Mouse (Mus musculus) spleen, adult 2 months (tissue): ENCODE measurements around the gene Rcvrn. TPM values are rescaled to one million over a fixed set of nuclear protein-coding genes. Genes with fewer than 3 reads are reported as not detected.
A peak's percentile ranks its signal among the peaks of the same experiment; 100 is the strongest.

Experiments used
- DNase-seq, 2 experiments: peaks; one replicate each; pipeline versions ENCODE4 v3.0.0 to v3.0.0-alpha.2; 2012 to 2021; ENCODE audit warnings: low spot score in 2 of 2, low read depth in 1 of 2
- H3K27ac ChIP-seq: fragments of 200-500 bp; 2 replicates; pipeline ENCODE4 v1.5.1; 2012; ENCODE audit warnings: low read length, inconsistent platforms; ENCODE audit not compliant: insufficient read depth
- H3K27me3 ChIP-seq: fragments of 200-500 bp; 2 replicates; pipeline ENCODE4 v1.6.1; 2012; ENCODE audit warnings: mild to moderate bottlenecking, moderate library complexity, low read length, inconsistent platforms; ENCODE audit not compliant: control insufficient read depth, insufficient read depth
- H3K36me3 ChIP-seq: fragments of 200-500 bp; 2 replicates; pipeline ENCODE4 v1.6.1; 2012; ENCODE audit warnings: mild to moderate bottlenecking, low read length, inconsistent platforms; ENCODE audit not compliant: control insufficient read depth, insufficient read depth
- H3K4me1 ChIP-seq: fragments of 200-500 bp; 2 replicates; pipeline ENCODE4 v1.6.1; 2011; ENCODE audit warnings: inconsistent platforms; ENCODE audit not compliant: control insufficient read depth, insufficient read depth, insufficient read length
- H3K4me3 ChIP-seq: fragments of 200-500 bp; 2 replicates; pipeline ENCODE4 v1.5.1; 2011; ENCODE audit warnings: mild to moderate bottlenecking, inconsistent platforms; ENCODE audit not compliant: insufficient read depth, insufficient read length; ENCODE audit errors: extremely low read depth
- CTCF ChIP-seq: fragments of 200-500 bp; IDR thresholded peaks from 2 replicates; pipeline ENCODE4 v1.5.1; 2011; ENCODE audit warnings: mild to moderate bottlenecking, inconsistent platforms; ENCODE audit not compliant: insufficient read depth, insufficient read length, insufficient replicate concordance; ENCODE audit errors: extremely low read depth
- POLR2A ChIP-seq: fragments of 200-500 bp; IDR thresholded peaks from 2 replicates; pipeline ENCODE4 v1.6.1; 2011; ENCODE audit warnings: low read depth, low read length, inconsistent platforms
- WGBS: fragments of 180-500 bp; shearing (Covaris S2); methylation state at CpG from one replicate; pipeline ENCODE4 v1.1.7; 2018; 5-methylcytosine and 5-hydroxymethylcytosine counted together
- polyA plus RNA-seq: library from polyadenylated mRNA; depleted of rRNA; stranded (reverse); fragments of >200 nt; gene quantifications from 2 replicates; pipeline ENCODE4 v1.2.3, GENCODE M21; 2012

Rcvrn gene
- polyA plus RNA-seq, 1 experiment: not detected

DNA sequence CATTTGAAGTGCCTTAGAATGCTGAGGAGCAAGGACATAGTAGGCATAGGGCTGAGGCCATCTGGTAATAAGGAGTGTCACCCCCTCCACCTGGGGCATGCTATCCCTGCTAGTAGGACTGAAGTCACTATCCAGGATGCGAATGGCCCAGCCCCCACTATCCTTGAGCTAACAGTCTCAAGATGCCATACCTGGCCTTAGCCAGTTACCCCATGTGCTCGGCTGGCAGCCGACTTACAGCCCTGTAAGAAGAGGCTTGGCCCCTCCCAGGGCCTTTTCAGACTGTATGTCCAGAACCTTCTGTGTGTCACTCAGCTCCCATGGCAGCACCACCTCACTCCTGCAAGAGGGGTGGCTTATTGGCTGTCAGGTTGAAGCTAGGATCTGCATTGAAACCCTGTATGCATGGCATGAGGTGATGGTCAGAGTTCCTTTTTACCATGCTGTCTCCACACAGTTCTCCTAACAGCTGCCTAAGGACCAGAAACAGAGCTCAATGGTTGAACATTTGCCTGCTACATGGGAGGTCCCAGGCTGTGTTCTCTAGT lies 26.6 kb upstream of the Rcvrn start:
- no peak for DNase-seq
- no peaks in the 10 kb centered on the region for H3K4me1 ChIP-seq
- H3K27me3 ChIP-seq: no peaks in the 10 kb centered on the region
- WGBS: 92% methylated on average over 3 of the region's 3 CpGs
- H3K27ac ChIP-seq: no peak overlapping the region
- H3K36me3 ChIP-seq: no peaks in the 10 kb centered on the region
- H3K4me3 ChIP-seq: no peak overlapping the region
- TF ChIP-seq POLR2A (no peak), CTCF (no peak)

DNA sequence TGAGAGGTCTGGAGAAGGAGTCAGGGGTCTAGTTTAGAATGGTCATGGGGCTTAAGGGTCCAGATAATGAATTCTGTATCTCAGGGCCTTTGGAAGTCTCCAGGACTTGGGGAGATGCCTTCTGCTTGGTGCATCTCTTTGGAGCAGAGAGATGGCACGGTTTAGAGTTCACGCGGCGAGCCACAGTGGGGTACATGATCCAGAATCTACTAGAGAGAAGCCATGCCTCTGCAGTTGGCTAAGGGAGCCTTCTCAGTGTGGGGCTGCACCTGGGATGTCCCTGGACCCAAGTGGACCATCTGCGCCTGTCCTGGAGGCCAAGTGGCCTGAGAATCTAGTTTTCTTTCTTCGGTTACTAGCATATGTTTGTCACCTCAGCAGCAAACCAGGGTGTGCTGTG lies 25.1 kb upstream of the Rcvrn start:
- no peak overlapping the region for H3K4me3 ChIP-seq
- H3K36me3 ChIP-seq: no peaks in the 10 kb centered on the region
- no peaks in the 10 kb centered on the region for H3K4me1 ChIP-seq
- no peaks in the 10 kb centered on the region for H3K27me3 ChIP-seq
- no peak for DNase-seq
- TF ChIP-seq CTCF: no peak
- TF ChIP-seq POLR2A: no peak
- H3K27ac ChIP-seq: no peak overlapping the region
- WGBS: 94% methylated on average over 6 of the region's 6 CpGs

DNA sequence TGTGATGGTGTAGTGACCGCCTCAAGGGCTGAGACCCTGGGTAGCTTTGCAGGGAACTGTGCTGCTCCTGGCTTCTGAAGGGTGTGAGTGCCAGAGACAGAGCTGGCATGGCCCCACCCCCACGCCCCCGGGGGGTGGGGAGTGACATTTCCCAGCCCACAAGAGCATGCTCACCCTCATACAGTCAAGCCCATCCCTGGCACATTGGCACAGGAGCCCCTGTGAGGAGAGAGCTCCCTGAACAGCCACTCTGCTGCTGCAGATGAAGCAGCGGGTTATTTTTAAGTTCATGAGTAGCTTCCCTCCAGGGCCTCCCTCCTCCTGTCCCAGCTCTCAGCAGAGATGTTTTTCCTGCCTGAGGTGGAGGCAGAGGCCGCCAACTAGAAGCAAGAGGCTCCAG lies 23.0 kb upstream of the Rcvrn start:
- Histone ChIP-seq H3K4me1 (no peaks in the 10 kb centered on the region), H3K27ac (no peak overlapping the region), H3K36me3 (no peaks in the 10 kb centered on the region), H3K27me3 (no peaks in the 10 kb centered on the region), H3K4me3 (no peak overlapping the region)
- TF ChIP-seq POLR2A: no peak
- TF ChIP-seq CTCF: no peak
- DNase-seq: no peak
- WGBS: 81% methylated on average over 5 of the region's 5 CpGs

DNA sequence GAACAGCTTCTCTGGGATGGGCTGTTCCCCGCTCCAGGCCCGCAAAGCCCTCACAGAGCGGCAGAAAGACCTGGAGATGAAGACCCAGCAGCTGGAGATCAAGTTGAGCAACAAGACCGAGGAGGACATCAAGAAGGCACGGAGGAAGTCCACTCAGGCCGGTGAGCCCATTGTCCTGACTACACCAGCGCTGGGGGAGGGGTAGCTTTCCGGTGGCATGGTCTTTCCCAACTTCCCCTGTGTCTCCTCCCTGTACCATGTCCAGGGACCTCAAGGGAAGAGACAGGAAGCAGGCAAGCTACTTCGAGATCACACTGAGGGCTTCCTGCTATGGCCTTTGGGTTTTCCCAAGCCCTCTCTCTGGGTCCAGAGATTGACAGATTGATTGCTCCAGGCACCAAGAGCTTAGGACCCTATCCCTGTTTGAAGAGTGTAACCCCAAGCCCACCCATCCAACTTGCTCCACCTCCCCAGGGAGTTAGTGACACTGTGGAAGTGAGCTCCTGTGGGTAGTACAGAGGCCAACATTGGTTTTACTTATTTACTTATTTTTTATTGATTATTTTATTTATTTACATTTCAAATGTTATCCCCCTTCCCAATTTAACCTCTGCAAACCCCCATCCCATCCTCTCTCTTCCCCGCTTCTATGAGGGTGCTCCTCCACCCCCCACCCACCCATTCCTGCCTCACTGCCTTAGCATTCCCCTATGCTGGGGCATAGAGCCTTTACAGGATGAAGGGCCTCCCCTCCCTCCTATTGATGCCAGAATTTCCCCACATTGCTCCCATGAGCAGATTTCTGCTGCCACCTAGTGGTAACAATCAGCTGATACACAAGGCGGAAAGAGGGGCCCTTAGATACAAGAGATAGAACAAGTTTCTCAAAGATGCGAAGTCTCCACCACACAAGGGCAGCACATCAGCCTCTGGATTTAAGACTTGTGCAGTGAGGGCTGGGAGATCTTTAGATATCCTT lies 19.3 kb upstream of the Rcvrn start:
- Histone ChIP-seq H3K4me1 (no peaks in the 10 kb centered on the region), H3K27ac (no peak overlapping the region), H3K27me3 (no peaks in the 10 kb centered on the region), H3K4me3 (no peak overlapping the region), H3K36me3 (no peaks in the 10 kb centered on the region)
- TF ChIP-seq CTCF (peak; percentile 58; the same call in 1 of the 2 replicates), POLR2A (no peak)
- WGBS: 38% methylated on average over 12 of the region's 12 CpGs
- peak; percentile 11 to 32 for DNase-seq

DNA sequence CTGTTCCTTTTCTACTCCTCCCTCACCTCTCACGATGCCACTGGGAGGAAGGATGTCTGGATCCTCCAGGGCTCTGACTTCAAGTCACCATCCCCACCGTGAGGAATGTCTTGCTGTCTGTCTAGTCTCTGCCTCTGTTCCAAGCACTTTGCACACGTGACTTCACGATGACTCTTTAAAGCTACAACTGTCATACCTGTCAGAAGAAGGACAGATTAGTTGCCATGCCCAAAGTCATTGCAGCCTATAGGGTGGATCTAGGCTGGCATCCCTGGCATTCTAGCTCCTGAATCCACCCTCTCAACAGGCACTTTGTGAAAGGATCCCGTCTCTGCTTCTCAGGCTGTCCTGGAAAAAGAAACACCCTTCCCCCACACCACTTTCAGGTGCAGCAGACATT lies 15.8 kb upstream of the Rcvrn start:
- no peaks in the 10 kb centered on the region for H3K27me3 ChIP-seq
- TF ChIP-seq CTCF (no peak), POLR2A (no peak)
- H3K4me1 ChIP-seq: no peaks in the 10 kb centered on the region
- no peak for DNase-seq
- 71% methylated on average over 5 of the region's 5 CpGs for WGBS
- no peaks in the 10 kb centered on the region for H3K36me3 ChIP-seq
- H3K4me3 ChIP-seq: no peak overlapping the region
- no peak overlapping the region for H3K27ac ChIP-seq

DNA sequence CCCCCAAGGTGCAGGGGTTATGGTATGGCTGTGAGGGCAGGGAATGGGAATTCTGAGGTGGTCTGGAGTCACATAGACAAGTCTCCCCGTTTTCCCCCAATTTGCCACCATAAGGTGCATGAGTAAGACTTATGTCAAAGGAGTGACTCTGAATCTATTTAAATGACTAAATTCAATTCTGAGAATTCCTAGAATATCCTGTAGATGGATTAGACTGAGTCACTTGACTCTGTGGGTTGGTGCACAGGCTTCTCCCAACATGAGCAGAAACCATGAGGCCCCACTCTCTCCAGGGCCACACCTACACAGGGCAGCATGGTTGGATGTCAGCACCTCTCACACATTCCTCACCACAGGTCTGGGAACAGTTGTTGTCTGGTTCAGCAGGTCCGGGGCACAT lies 15.2 kb upstream of the Rcvrn start:
- WGBS: 87% methylated on average over 2 of the region's 2 CpGs
- no peak for DNase-seq
- TF ChIP-seq CTCF: no peak
- no peak for TF ChIP-seq POLR2A
- H3K36me3 ChIP-seq: no peaks in the 10 kb centered on the region
- no peak overlapping the region for H3K27ac ChIP-seq
- no peaks in the 10 kb centered on the region for H3K27me3 ChIP-seq
- no peaks in the 10 kb centered on the region for H3K4me1 ChIP-seq
- no peak overlapping the region for H3K4me3 ChIP-seq

DNA sequence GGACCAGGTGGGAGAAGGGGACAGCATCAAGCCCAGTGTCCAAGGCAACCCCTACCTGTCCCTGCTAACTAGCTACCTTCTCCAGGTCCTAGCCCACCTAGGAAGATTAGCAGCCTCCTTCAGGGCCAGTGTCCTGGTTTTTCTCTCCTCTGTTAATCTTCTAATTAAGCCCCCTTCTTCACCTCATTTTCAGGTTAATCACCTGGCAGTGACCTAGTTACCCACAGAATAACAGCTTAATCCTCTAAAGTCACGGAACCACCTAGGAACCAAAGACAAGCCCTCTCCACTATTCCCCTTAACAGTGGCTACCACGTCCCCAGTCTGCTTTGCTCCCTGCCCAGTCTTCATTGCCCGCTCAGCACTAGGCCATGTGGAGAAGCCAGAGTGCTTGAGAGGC lies 13.3 kb upstream of the Rcvrn start:
- H3K27ac ChIP-seq: no peak overlapping the region
- TF ChIP-seq POLR2A (no peak), CTCF (no peak)
- no peaks in the 10 kb centered on the region for H3K27me3 ChIP-seq
- H3K4me1 ChIP-seq: no peaks in the 10 kb centered on the region
- WGBS: 89% methylated on average over 3 of the region's 3 CpGs
- no peaks in the 10 kb centered on the region for H3K36me3 ChIP-seq
- no peak for DNase-seq
- H3K4me3 ChIP-seq: no peak overlapping the region
